In the genomic region with DNA sequence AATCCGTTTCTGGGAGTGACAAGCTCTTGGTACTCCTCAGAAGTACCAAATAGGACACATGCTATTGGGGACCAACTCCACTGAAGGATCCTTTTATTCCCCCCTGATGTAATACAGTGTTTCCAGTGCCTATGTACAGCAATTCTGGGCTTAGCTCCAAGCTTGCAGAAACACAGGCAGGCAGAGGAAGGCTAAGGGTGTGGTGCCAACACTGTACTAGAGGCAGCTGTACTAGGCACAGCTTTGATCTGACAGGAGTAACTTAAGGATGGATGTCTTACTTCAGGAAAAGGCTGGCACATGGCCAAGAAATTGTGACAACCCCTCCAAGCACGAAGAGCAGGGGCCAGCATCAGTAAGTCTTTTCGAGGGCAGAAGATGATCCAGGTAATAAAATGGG, we compare ENCODE assay signal across 8 mouse cellular contexts.
A peak's percentile ranks its signal among the peaks of the same experiment; 100 is the strongest.
DNase-seq lines count a peak whose midpoint lies in the region; ATAC-seq lines count a peak whose summit lies in the region.

No protein-coding gene starts in this region.

- peak; percentile 35 for DNase-seq in adrenal gland, postnatal 10 days
- no peak for DNase-seq in adrenal gland, adult 8-10 months
- peak; percentile 37 to 42 for DNase-seq in left cerebral cortex, postnatal 10 days (ENCODE audit: extremely low spot score in 1 of 2, low spot score in 2 of 2)
- no peak for DNase-seq in left cerebral cortex, adult 8-10 months (ENCODE audit: low spot score in 2 of 2)
- DNase-seq in lung, postnatal 25 days (ENCODE audit: low spot score) = peak; percentile 18
- no peak for DNase-seq in cerebellum, adult 11-12 months
- DNase-seq in spleen, postnatal 10 days (ENCODE audit: low spot score in 2 of 2) = no peak

- no peak overlapping the region for H3K9ac ChIP-seq in hindbrain, embryonic 16.5 days (ENCODE audit: low read depth, low read length)

- H3K4me1 ChIP-seq in hindbrain, embryonic 16.5 days (ENCODE audit: control insufficient read depth, insufficient read depth, low read depth, low read length) = peaks cover 6% of the 10 kb centered on the region

- no peak overlapping the region for H3K4me2 ChIP-seq in hindbrain, embryonic 16.5 days (ENCODE audit: low read length)

- no peak overlapping the region for H3K27ac ChIP-seq in hindbrain, embryonic 16.5 days (ENCODE audit: low read depth, low read length)

- H3K36me3 ChIP-seq in hindbrain, embryonic 16.5 days (ENCODE audit: control insufficient read depth, insufficient read depth, low read length) = no peaks in the 10 kb centered on the region

- WGBS in hindbrain, embryonic 16.5 days = 47% methylated on average over 3 of the region's 3 CpGs

- intact Hi-C loops in left cerebral cortex, postnatal 10 days (cut with DNase I) = no loop called here

- H3K9me3 ChIP-seq in hindbrain, embryonic 16.5 days (ENCODE audit: control insufficient read depth, low read length) = no peaks in the 10 kb centered on the region

- no peak overlapping the region for H3K4me3 ChIP-seq in hindbrain, embryonic 16.5 days (ENCODE audit: low read length)

- H3K27me3 ChIP-seq in hindbrain, embryonic 16.5 days (replicated peaks; ENCODE audit: control insufficient read depth, insufficient read depth, low read length) = no peaks in the 10 kb centered on the region

- peak; percentile 86 for ATAC-seq in hindbrain, embryonic 16.5 days

Comparison
In these comparisons a context has a peak if more than half of its experiments do, and no peak if none do; other contexts are left out.
1. DNase-seq: peak in adrenal gland, postnatal 10 days (single experiment), left cerebral cortex, postnatal 10 days (2 of 2) and lung, postnatal 25 days (single experiment); none in adrenal gland, adult 8-10 months (single experiment), left cerebral cortex, adult 8-10 months (0 of 2), cerebellum, adult 11-12 months (single experiment) and spleen, postnatal 10 days (0 of 2).